Mouse (Mus musculus): ENCODE measurements at regions not wholly inside any gene's neighbourhood (a gene's known extent, or its start where the extent isn't known, plus 50 kb on each side); places are given as distances from the start of the nearest gene placed in this dataset.

- no peak for DNase-seq
These were observed 104.9 kb upstream of the Oxgr1 start for GRCm38 (mm10) chr14:120146908-120147770.

- DNase-seq, result no peak
These were observed 106.6 kb upstream of the Oxgr1 start for GRCm38 (mm10) chr14:120148803-120149202.

GRCm38 (mm10) chr14:120149341-120149741 lies 107.1 kb upstream of the Oxgr1 start:
- DNase-seq, result no peak

GRCm38 (mm10) chr14:120150589-120150988 lies 108.4 kb upstream of the Oxgr1 start:
- DNase-seq, result no peak

GRCm38 (mm10) chr14:120154413-120154812 lies 112.2 kb upstream of the Oxgr1 start:
- no peak for DNase-seq

- no peak for DNase-seq
These were observed 111.3 kb upstream of the Mbnl2 start for GRCm38 (mm10) chr14:120164184-120164583.

- no peak for DNase-seq
These were observed 109.9 kb upstream of the Mbnl2 start for GRCm38 (mm10) chr14:120165496-120166045.

GRCm38 (mm10) chr14:120170733-120171132 lies 104.7 kb upstream of the Mbnl2 start:
- no peak for DNase-seq

GRCm38 (mm10) chr14:120172058-120172457 lies 103.4 kb upstream of the Mbnl2 start:
- DNase-seq, result no peak

GRCm38 (mm10) chr14:120172844-120173243 lies 102.6 kb upstream of the Mbnl2 start:
- DNase-seq, result no peak

- no peak for DNase-seq
These were observed 100.9 kb upstream of the Mbnl2 start for GRCm38 (mm10) chr14:120174615-120175014.

- no peak for DNase-seq
These were observed 80.3 kb upstream of the Mbnl2 start for GRCm38 (mm10) chr14:120195218-120195617.

- no peak for DNase-seq
These were observed 63.7 kb upstream of the Mbnl2 start for GRCm38 (mm10) chr14:120211741-120212140.

- no peak for DNase-seq
These were observed 62.8 kb upstream of the Mbnl2 start for GRCm38 (mm10) chr14:120212626-120213025.

- no peak for DNase-seq
These were observed 56.2 kb upstream of the Mbnl2 start for GRCm38 (mm10) chr14:120219224-120219623.

- no peak for DNase-seq
These were observed 51.8 kb upstream of the Mbnl2 start for GRCm38 (mm10) chr14:120223528-120224201.

GRCm38 (mm10) chr14:120224202-120224846 lies 51.1 kb upstream of the Mbnl2 start:
- DNase-seq, result no peak

- DNase-seq, result peak; percentile 7
These were observed 49.8 kb upstream of the Mbnl2 start for GRCm38 (mm10) chr14:120225657-120226056.
